Mouse (Mus musculus): ENCODE results near the gene Hvcn1. TPM values are rescaled to one million over a fixed set of nuclear protein-coding genes. Genes with fewer than 3 reads are reported as not detected.

Hvcn1 gene
- polyA plus RNA-seq, 1 experiment from 2014 or later: 10.0 TPM

- Histone ChIP-seq H3K4me2 (peak overlapping the region; percentile 47), H3K27me3 (no peaks in the 10 kb centered on the region), H3K4me1 (peaks cover 18% of the 10 kb centered on the region), H3K36me3 (no peaks in the 10 kb centered on the region), H3K4me3 (peak overlapping the region; percentile 10; the same call in 1 of the 2 replicates), H3K9me3 (no peaks in the 10 kb centered on the region), H3K27ac (no peak overlapping the region), H3K9ac (no peak overlapping the region)
- 31% methylated on average over 6 of the region's 6 CpGs for WGBS
- ATAC-seq (ENCODE audit: insufficient number of reproducible peaks, insufficient read depth, low FRiP score, low TSS enrichment, low read depth): no peak
Observed at GRCm38 (mm10) chr5:122280422-122280826, 73.8 kb downstream of the Hvcn1 start.

- 20% methylated on average over 19 of the region's 19 CpGs for WGBS
- Histone ChIP-seq H3K27ac (no peak overlapping the region), H3K4me3 (peak overlapping the region; percentile 10; the same call in 1 of the 2 replicates)
Observed at GRCm38 (mm10) chr5:122280827-122281462, 74.3 kb downstream of the Hvcn1 start.

GRCm38 (mm10) chr5:122283828-122284182, 77.2 kb downstream of the Hvcn1 start:
- peak overlapping the region; percentile 96 for H3K4me3 ChIP-seq

More at GRCm38 (mm10) chr5:122280827-122281462, 74.3 kb downstream of the Hvcn1 start:
- ATAC-seq (ENCODE audit: insufficient number of reproducible peaks, insufficient read depth, low FRiP score, low TSS enrichment, low read depth): no peak
- Histone ChIP-seq H3K36me3 (no peaks in the 10 kb centered on the region), H3K4me1 (peaks cover 23% of the 10 kb centered on the region), H3K9me3 (no peaks in the 10 kb centered on the region), H3K27me3 (no peaks in the 10 kb centered on the region), H3K9ac (0 out of 2 replicates have a peak overlapping the region, but pooled peaks have one; percentile 32), H3K4me2 (peak overlapping the region; percentile 47)

GRCm38 (mm10) chr5:122284183-122285028, 77.8 kb downstream of the Hvcn1 start, which contains the start of gene Pptc7:
TSS of gene Pptc7 (plus strand) at chr5:122284365.
- H3K4me2 ChIP-seq: peak within 1 kb of the TSS; percentile 98
- H3K36me3 ChIP-seq: peaks cover 14% of the 10 kb centered on the region; the same call in 1 of the 2 replicates
- peak within 1 kb of the TSS; percentile 72 for H3K27ac ChIP-seq
- H3K27me3 ChIP-seq: no peaks in the 10 kb centered on the region
- peaks cover 31% of the 10 kb centered on the region for H3K4me1 ChIP-seq
- under 1% methylated on average over 100 of the region's 114 CpGs for WGBS
- peak within 1 kb of the TSS; percentile 96 for H3K4me3 ChIP-seq
- peak; percentile 84 for ATAC-seq (ENCODE audit: insufficient number of reproducible peaks, insufficient read depth, low FRiP score, low TSS enrichment, low read depth)
- no peaks in the 10 kb centered on the region for H3K9me3 ChIP-seq
- H3K9ac ChIP-seq: peak within 1 kb of the TSS; percentile 93

More at GRCm38 (mm10) chr5:122283828-122284182, 77.2 kb downstream of the Hvcn1 start:
- no peak overlapping the region for H3K9ac ChIP-seq
- H3K9me3 ChIP-seq: no peaks in the 10 kb centered on the region
- H3K4me1 ChIP-seq: peaks cover 31% of the 10 kb centered on the region
- peaks cover 14% of the 10 kb centered on the region; the same call in 1 of the 2 replicates for H3K36me3 ChIP-seq
- no peak for ATAC-seq (ENCODE audit: insufficient number of reproducible peaks, insufficient read depth, low FRiP score, low TSS enrichment, low read depth)
- H3K27me3 ChIP-seq: no peaks in the 10 kb centered on the region
- H3K4me2 ChIP-seq: peak overlapping the region; percentile 98
- H3K27ac ChIP-seq: no peak overlapping the region
- 16% methylated on average over 2 of the region's 2 CpGs for WGBS

- WGBS: under 1% methylated on average over 34 of the region's 34 CpGs
- Histone ChIP-seq H3K9ac (peak overlapping the region; percentile 93), H3K4me3 (peak overlapping the region; percentile 96), H3K27ac (peak overlapping the region; percentile 72; the same call in 1 of the 2 replicates), H3K4me2 (peak overlapping the region; percentile 98), H3K4me1 (peaks cover 28% of the 10 kb centered on the region), H3K27me3 (no peaks in the 10 kb centered on the region), H3K36me3 (peaks cover 19% of the 10 kb centered on the region), H3K9me3 (no peaks in the 10 kb centered on the region)
- ATAC-seq (ENCODE audit: insufficient number of reproducible peaks, insufficient read depth, low FRiP score, low TSS enrichment, low read depth): no peak
Observed at GRCm38 (mm10) chr5:122285029-122285766, 78.6 kb downstream of the Hvcn1 start.

GRCm38 (mm10) chr5:122285767-122286150, 79.2 kb downstream of the Hvcn1 start:
- peaks cover 19% of the 10 kb centered on the region for H3K36me3 ChIP-seq
- H3K27me3 ChIP-seq: no peaks in the 10 kb centered on the region
- no peak for ATAC-seq (ENCODE audit: insufficient number of reproducible peaks, insufficient read depth, low FRiP score, low TSS enrichment, low read depth)
- peak overlapping the region; percentile 98 for H3K4me2 ChIP-seq
- peaks cover 22% of the 10 kb centered on the region for H3K4me1 ChIP-seq
- WGBS: 58% methylated on average over 7 of the region's 7 CpGs
- H3K4me3 ChIP-seq: peak overlapping the region; percentile 96
- no peak overlapping the region for H3K27ac ChIP-seq
- H3K9ac ChIP-seq: peak overlapping the region; percentile 93; the same call in 1 of the 2 replicates
- H3K9me3 ChIP-seq: no peaks in the 10 kb centered on the region

GRCm38 (mm10) chr5:122286191-122286590, 79.6 kb downstream of the Hvcn1 start:
- Histone ChIP-seq H3K27me3 (no peaks in the 10 kb centered on the region), H3K4me2 (peak overlapping the region; percentile 98; the same call in 1 of the 2 replicates), H3K9ac (no peak overlapping the region), H3K4me1 (peaks cover 18% of the 10 kb centered on the region), H3K36me3 (peaks cover 19% of the 10 kb centered on the region), H3K27ac (no peak overlapping the region), H3K9me3 (no peaks in the 10 kb centered on the region), H3K4me3 (peak overlapping the region; percentile 96; the same call in 1 of the 2 replicates)
- ATAC-seq (ENCODE audit: insufficient number of reproducible peaks, insufficient read depth, low FRiP score, low TSS enrichment, low read depth): no peak
- WGBS: 89% methylated on average over 10 of the region's 10 CpGs

- no peaks in the 10 kb centered on the region for H3K9me3 ChIP-seq
- no peak overlapping the region for H3K9ac ChIP-seq
- no peak overlapping the region for H3K4me2 ChIP-seq
- H3K36me3 ChIP-seq: peaks cover 19% of the 10 kb centered on the region
- ATAC-seq (ENCODE audit: insufficient number of reproducible peaks, insufficient read depth, low FRiP score, low TSS enrichment, low read depth): no peak
- peaks cover 17% of the 10 kb centered on the region for H3K4me1 ChIP-seq
- no peaks in the 10 kb centered on the region for H3K27me3 ChIP-seq
- H3K4me3 ChIP-seq: no peak overlapping the region
- no peak overlapping the region for H3K27ac ChIP-seq
- 83% methylated on average over 4 of the region's 4 CpGs for WGBS
Observed at GRCm38 (mm10) chr5:122287026-122287425, 80.4 kb downstream of the Hvcn1 start.

GRCm38 (mm10) chr5:122288147-122288811, 81.7 kb downstream of the Hvcn1 start:
- H3K36me3 ChIP-seq: peaks cover 19% of the 10 kb centered on the region
- H3K4me1 ChIP-seq: peaks cover 17% of the 10 kb centered on the region
- no peaks in the 10 kb centered on the region for H3K27me3 ChIP-seq
- no peak for ATAC-seq (ENCODE audit: insufficient number of reproducible peaks, insufficient read depth, low FRiP score, low TSS enrichment, low read depth)
- H3K4me2 ChIP-seq: no peak overlapping the region
- H3K4me3 ChIP-seq: no peak overlapping the region
- WGBS: 85% methylated on average over 4 of the region's 4 CpGs
- H3K9me3 ChIP-seq: no peaks in the 10 kb centered on the region
- H3K9ac ChIP-seq: no peak overlapping the region
- no peak overlapping the region for H3K27ac ChIP-seq

- Histone ChIP-seq H3K9me3 (no peaks in the 10 kb centered on the region), H3K27ac (no peak overlapping the region), H3K36me3 (peaks cover 22% of the 10 kb centered on the region), H3K4me3 (no peak overlapping the region), H3K27me3 (no peaks in the 10 kb centered on the region), H3K4me1 (peaks cover 6% of the 10 kb centered on the region), H3K4me2 (no peak overlapping the region), H3K9ac (no peak overlapping the region)
- 62% methylated on average over 6 of the region's 6 CpGs for WGBS
- ATAC-seq (ENCODE audit: insufficient number of reproducible peaks, insufficient read depth, low FRiP score, low TSS enrichment, low read depth): no peak
Observed at GRCm38 (mm10) chr5:122291149-122291548, 84.5 kb downstream of the Hvcn1 start.
